Mouse (Mus musculus): ENCODE measurements around the gene Lrit3. TPM values are rescaled to one million over a fixed set of nuclear protein-coding genes. Genes with fewer than 3 reads are reported as not detected.

Gene Lrit3
- not detected for polyA plus RNA-seq (2014; fragmentation: Illumina TruSeq; extraction: RNeasy Lipid Tissue Mini Kit (QIAGEN cat#74804); ENCODE audit: low read depth, low replicate concordance)

DNA sequence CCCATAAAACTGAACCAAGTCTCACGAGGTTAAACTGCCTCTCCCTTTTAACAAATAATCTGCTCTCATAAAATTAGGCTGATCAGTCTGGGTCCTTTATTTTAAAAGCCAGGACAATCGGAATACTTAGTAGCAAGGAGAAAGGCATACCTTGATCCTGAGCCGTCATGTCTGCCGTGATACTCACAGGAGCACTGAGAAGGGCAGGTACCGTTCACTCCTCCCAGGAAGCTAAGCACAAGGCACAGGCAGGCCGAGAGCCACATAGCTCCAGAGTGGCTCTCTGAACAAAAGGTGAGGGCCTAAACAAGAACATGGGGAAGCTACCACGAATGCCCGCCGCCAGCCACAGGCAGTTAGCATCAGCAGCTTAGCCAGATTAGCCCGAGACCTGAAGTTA, at the start of gene Lrit3:
TSS of gene Lrit3 (minus strand) at position 266 of the 400 bp plus-strand sequence.

DNA sequence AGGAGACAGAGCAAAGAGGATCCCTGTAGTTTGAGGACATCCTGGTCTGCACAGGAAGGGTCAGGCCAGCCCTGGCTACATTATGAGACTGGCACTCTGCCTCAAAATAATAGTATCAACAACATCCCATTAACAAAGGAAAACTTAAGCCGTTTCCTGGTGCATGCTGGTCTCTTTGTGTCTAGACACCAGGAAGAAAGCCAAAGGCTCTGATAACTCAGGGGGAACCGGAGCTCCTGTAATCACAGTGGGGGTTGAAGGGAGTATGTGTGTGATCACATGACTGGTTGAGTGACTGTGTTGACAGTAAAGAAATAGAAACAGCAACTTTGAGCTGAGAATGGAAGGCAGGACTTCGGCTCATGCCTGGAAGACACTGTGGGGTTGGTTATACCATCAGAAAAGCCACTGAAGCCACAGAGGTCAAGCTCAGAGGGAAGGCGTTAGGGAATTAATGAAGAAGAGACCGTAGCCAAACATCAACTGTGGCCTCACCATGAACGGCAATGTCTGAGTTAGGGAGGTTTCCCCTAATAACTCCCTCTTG, 31.6 kb upstream of the Lrit3 start, which contains the start of gene Cfi:
TSS of gene Cfi (plus strand) at position 497 of the 547 bp plus-strand sequence.

DNA sequence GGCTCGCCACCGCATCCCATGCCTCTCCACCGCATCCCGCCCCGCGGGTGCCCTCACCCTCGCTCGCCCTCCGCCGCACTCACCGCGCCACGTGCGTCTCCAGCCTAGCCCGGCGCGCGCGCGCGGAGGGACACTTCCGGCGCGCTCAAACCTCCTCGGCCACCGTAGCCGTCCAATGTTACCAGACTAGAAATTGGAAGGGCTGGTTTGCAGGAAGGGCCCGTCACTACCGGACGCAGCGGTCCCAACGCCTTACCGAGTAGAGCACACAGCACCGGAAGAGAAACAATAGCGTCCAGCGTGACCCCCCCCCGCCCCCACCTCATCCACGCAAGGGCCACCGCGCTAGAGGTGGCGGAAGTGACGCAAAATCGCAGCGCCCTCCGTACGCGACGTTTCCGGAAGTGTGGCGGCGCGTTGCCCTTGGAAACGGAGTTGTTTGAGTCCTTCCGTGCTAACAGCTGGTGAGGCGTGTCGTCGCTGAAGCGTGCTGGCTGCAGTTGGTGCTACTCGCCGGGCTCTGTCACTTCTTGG, 27.3 kb upstream of the Lrit3 start, which contains the start of gene Gar1:
TSS of gene Gar1 (minus strand) at position 362 of the 534 bp plus-strand sequence.

DNA sequence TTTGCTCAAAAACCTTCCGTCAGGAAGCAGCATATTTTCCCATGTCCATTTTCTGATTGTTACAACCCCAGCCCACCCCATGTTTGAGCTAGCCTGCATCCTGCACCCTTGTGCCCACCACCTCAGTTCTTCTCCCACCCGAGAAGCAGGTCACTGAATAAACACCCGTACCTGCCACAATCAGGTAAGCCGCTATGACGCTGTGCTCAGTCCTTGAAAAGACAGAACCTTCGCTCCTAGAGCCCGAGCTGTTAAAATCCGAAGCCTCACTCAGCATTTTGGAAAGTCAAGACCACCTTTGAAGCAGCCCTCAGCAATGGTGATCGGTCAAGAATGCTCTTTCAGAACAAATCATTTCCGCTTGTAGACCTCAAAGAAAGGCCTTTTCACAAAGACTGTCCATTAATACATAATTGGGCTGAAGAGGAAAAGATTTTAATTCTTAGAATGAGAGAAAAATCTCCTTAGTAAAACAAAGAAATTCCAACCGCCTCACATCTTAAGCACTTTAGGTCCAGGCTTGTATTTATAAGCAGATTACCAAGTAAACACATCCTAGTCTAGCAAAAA, 18.5 kb upstream of the Lrit3 start, which contains the start of gene Rrh:
TSS of gene Rrh (minus strand) at position 382 of the 570 bp plus-strand sequence.

DNA sequence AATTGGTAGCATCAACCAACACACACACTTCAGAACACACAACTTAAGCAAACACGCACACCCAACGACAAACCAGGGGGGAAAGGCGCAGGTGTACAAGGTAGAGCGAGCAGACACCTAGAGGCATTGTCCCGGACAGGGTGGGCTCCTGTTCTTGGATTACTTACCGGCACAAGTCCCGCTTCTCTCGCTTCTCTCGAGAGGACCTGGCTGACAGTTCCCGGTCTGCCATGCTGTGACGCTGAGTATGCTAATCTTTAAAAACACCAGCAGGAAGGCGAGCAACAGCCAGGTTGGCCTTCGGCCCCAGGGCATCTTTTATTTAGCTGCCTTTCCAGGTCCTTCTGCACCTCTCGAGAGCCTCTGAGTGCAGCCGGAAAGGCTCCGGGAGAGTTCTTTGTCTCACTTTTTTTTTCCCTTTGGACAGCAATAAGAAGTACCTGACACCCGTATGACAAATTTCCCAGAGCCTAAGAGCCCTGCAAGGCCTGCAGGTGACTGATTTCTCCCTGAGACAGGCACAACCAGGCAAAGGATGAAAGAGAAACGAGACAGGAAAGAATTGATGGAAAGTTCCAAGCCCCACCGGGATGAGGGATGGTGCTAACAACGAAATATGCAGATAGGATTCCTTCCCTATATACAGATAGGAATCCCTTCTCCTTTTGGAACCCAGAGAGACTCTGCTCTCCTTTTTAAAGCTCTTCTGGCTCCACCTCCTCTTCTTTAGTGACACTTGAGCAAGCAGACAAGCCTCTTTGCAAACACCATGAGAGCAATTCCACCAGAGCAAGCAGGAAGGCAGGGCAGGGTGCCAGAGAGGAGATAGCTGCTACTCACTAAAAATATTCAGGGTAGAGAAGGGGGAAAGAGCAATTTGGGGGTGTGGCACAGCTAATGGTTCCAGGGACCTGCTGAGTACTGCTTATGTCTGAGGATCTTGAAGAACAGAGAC, 48.9 kb downstream of the Lrit3 start, which contains the start of gene Egf:
TSS of gene Egf (minus strand) at position 667 of the 955 bp plus-strand sequence.

Other genes with a start within 250 kb of the Lrit3 start
- gene Egf, start 48.7 kb downstream of the Lrit3 start, polyA plus RNA-seq (2014; fragmentation: Illumina TruSeq; extraction: RNeasy Lipid Tissue Mini Kit (QIAGEN cat#74804); ENCODE audit: low read depth, low replicate concordance), result 1.3 TPM
- not detected for gene Rrh, start 18.6 kb upstream of the Lrit3 start, polyA plus RNA-seq (2014; fragmentation: Illumina TruSeq; extraction: RNeasy Lipid Tissue Mini Kit (QIAGEN cat#74804); ENCODE audit: low read depth, low replicate concordance)
- gene Gar1, start 27.4 kb upstream of the Lrit3 start, polyA plus RNA-seq (2014; fragmentation: Illumina TruSeq; extraction: RNeasy Lipid Tissue Mini Kit (QIAGEN cat#74804); ENCODE audit: low read depth, low replicate concordance), result 14.5 TPM
- 553 TPM for gene Cfi, start 31.9 kb upstream of the Lrit3 start, polyA plus RNA-seq (2014; fragmentation: Illumina TruSeq; extraction: RNeasy Lipid Tissue Mini Kit (QIAGEN cat#74804); ENCODE audit: low read depth, low replicate concordance)
- 6.2 TPM for gene Pla2g12a, start 74.6 kb upstream of the Lrit3 start, polyA plus RNA-seq (2014; fragmentation: Illumina TruSeq; extraction: RNeasy Lipid Tissue Mini Kit (QIAGEN cat#74804); ENCODE audit: low read depth, low replicate concordance)
- 31.5 TPM for gene Casp6, start 97.4 kb upstream of the Lrit3 start, polyA plus RNA-seq (2014; fragmentation: Illumina TruSeq; extraction: RNeasy Lipid Tissue Mini Kit (QIAGEN cat#74804); ENCODE audit: low read depth, low replicate concordance)
- gene Mcub, start 166.2 kb upstream of the Lrit3 start, polyA plus RNA-seq (2014; fragmentation: Illumina TruSeq; extraction: RNeasy Lipid Tissue Mini Kit (QIAGEN cat#74804); ENCODE audit: low read depth, low replicate concordance), result not detected

All from liver, adult 10 weeks (tissue).